Mouse (Mus musculus) heart, adult 2 months (tissue): ENCODE data around the gene Gcc2.

ENCODE experiments used
- CTCF ChIP-seq: fragments of 200-600 bp; IDR thresholded peaks from 2 replicates; pipeline ENCODE4 v1.8.1; 2022; ENCODE audit warnings: antibody characterized with exemption, mild to moderate bottlenecking, moderate library complexity
- EP300 ChIP-seq: fragments of 200-500 bp; IDR thresholded peaks from 2 replicates; pipeline ENCODE4 v1.6.1; 2011; ENCODE audit warnings: low read depth, low read length, control low read depth; ENCODE audit not compliant: insufficient read depth
- POLR2A ChIP-seq: fragments of 200-500 bp; IDR thresholded peaks from 2 replicates; pipeline ENCODE4 v1.6.1; 2011; ENCODE audit warnings: mild to moderate bottlenecking, low read depth, low read length, control low read depth; ENCODE audit not compliant: insufficient read depth

DNA sequence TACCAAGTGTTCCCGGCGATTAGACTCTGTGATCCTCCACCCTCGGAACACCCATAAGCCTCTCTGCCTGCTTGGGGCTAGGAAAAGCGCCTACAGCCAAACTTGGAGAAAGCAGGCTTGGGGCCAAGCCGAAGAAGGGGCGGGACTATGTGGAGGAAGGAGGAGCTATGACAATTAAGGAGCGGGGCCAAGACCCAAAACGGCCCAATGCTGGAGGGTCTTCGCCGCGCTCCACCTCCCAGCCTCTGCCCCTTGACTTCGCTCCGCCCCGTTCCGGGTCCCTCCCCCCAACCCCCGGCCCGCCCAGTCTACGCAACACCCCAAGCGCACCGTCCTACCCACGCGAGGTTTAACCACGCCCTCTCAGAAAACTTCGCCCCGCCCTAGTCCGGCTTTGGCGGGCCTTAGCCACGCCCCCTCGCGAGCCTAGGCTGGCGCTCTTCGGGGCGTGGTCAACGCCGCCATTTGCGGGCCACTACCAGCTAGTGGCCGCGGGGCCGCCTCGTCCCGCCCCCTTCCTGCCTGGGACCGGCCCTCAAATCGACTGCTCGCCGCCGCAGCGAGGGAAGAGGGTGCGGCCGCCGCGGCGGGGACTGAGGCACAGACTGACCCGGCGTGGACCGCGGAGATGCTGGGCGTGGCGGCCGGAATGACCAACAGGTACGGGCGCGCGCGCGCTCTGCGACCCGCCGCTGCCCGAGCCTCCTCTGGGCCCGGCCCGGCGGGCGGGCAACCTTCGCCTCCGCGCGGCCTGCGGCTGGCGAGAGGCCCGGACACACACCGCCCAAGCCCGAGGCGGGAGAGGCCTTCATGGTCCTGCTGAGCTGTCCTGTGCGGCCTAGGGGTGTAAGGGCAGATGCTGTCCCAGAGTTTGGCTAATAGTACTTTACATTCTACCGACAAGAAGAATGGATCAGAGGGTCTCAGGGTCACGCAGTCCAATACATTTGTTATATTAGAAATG is 68.0 kb downstream of the Gcc2 start, which contains the start of gene Lims1:
- no peak for TF ChIP-seq CTCF
- TF ChIP-seq POLR2A = peak; percentile 89
- no peak; the same call in 1 of the 2 replicates for TF ChIP-seq EP300
